Mouse (Mus musculus): ENCODE data around the gene Reps2.

DNA sequence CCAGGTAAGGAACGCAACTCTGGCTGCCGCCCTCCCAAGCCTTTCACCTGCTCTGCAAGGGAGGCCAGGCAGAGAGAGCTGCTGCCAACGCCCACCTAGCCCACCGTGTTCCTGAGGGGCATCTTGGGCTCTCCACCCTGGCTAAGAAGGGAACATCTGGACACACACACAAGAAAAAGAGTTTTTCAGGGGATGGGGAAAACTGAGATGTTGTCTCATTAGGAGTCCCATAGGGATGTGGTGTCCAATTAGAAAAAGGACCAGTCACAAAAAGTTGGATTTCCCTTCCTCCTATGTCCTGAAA lies 292 bp upstream of the Reps2 start:
- TF ChIP-seq CTCF (IDR thresholded peaks at IDR 0.05; ENCODE audit: low read depth) (no peak), EP300 (IDR thresholded peaks at IDR 0.05; ENCODE audit: low read depth) (no peak)

Data from heart, postnatal 0 days (tissue).